Mouse (Mus musculus): ENCODE results near the gene Gpr26.

Gpr26 gene

DNA sequence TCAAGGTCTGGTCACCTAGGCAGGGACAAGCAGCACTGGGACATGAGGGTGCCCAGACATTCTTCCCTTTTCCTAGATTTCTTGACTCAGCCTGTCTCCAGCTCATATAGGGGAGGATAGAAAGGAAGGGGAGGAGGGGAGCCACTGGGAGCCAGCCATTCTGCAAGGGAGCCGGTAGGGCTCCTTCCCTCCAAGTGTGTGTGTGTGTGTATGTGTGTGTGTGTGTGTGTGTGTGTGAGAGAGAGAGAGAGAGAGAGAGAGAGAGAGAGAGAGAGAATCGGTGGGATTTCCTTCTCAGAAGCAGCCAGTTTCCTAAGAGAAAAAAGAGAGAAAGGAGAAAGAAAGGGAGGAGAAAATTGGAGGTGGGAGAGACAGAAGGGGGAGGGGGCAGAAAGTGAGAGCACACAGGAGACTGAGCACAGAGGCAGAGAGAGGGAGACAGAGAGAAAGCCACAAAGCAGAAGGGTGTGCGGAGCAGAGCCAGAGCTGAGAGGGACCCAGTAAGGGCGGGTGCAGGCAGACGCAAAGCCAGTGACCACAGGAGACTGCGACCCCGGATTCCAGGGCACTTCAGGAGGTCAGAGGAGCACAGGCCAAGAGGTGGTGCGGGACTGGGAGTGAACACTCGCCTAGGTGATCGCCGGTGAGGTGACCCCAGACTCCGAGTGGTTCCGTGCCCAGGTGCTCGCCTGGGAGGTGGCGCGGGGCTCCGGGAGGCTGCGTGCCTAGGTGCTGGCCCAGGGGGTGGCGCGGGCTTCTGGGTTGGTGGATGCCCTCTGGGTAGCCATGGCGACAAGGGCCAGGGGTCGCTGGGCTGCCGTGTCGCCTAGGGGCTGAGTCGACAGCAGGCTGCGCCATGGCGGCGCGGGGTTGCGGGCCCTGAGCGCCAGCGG, at the start of gene Gpr26:
TSS of gene Gpr26 (plus strand) at position 438 of the 893 bp plus-strand sequence.
- DNase-seq: no peak

DNA sequence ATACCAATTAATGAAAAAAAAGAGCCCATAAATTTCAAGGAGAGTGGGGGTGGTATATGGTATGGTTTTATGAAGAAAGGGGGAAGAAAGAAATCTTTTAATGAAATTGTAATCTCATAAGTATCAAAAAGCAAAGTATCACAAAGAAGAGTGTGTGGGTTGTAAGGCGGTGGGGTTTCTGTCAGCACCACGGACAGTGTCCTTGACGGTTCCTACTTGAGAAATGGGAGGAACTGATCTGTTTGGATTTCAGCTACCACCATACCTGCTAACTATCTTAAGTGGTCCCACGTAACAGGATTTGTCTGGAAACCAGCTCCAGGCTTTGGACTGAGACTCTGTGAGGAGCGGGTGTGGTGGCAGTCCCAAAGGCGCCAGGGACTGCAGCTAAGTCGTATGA, 48.9 kb upstream of the Gpr26 start:
- DNase-seq: peak; percentile 66 to 69

DNA sequence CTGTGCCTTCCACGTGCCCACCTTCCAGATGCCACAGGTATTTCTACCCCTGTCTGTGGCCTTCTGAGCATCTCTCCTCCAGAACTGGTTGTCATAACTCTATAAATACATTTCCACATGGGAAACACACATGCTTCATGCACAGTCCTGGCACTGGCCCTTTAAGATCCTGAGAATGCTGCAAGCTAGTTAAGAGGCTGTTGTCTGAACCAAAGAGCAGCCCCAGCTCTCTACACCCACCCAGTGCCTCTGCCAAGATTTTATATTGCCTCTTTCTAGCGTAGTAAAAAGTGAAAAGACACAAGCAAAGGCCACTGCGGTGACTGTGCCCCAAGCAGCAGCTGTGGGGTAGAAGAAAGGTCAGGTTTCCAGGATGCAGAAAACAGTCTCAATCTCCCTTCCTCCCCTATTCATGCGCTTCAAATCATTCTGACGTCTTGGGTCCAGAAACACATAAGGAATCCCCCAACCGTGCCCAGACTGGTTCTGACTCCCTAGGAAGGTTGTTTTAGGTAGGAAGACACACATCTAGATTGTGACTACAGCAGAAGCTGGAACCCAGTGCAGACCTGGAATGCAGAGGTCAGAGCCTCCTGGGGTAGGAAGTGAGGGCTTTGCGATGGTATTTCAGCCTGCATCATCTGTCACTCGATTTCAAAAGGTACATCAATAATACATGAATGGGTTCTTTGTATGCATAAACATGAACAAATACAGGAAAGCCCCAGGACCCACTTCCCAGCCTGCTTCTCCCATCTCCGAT, 38.8 kb upstream of the Gpr26 start:
- DNase-seq: no peak

DNA sequence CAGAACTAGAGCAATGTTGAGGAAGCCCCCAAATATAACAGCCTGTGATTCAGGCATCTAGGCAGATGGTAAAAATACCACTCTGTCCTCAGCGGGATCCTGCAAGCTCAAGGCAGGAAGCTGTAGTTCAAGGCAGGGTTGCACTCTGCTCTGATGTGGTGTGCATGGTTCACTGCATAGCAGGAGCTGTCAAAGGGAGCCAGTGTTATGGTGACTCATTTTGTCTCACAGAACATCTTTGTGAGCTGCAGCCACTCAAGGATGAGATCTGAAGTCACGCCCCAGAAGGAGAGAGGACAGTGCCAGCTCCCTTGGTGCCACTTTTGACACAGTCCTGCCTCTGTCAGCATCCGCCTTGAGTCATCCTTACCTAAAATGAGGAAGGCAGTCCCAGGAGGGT, 28.6 kb upstream of the Gpr26 start:
- DNase-seq: no peak

DNA sequence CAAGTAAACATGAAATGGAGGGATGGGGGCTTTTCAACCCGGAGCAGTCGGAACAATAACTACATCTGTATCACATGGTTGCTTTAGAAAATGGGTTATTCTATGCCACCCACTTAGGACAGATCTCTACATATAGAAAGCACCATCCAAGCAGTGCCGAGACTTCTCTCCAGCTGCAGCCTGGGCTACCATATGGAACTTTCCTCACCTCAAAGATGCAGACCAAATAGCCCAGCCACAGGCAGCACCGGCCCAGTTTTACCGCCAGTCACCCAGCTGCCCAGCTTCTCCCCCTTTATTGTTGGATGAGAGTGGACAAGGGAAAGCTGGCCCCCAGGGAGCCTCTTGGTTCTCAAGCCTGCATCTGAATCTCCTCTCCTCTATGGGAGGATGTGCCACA, 15.1 kb upstream of the Gpr26 start:
- DNase-seq: no peak

DNA sequence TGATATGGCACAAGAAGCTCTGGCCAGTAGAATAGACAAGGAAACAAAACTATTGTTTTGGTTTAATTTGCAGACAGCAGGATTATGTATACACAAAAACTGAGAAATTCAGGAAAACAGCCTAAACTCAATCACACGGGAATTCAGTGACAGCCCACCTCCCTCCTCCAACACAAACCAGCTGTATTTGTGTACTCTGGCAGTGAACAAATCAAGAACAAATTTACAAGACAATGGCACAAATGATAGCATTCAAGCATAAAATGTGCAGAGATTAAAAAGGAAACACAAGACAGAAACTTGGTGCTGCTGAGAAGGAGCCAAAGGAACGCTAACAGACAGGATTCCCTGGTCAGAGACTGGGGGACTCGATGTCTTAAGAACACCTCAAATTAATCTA, 12.9 kb upstream of the Gpr26 start:
- DNase-seq: no peak

DNA sequence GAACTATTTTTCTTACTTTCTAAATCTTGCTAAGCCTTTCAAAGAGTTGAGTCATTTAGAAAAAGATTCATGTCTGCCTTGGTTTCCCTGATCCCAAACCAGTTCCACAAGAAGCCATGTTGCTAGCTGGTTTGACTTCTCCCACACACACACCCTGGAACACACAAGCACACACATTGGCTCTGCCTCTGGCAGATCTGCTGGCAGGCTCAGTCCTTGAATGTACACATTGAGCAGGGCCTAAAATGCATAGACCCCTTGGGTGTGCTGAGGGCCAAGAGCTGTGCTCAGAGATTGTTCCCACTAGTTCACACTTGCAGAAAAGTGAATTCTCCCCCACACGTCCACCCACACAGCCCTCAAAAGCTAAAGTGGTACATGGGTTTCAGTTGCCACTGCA, 7.6 kb upstream of the Gpr26 start:
- no peak for DNase-seq

DNA sequence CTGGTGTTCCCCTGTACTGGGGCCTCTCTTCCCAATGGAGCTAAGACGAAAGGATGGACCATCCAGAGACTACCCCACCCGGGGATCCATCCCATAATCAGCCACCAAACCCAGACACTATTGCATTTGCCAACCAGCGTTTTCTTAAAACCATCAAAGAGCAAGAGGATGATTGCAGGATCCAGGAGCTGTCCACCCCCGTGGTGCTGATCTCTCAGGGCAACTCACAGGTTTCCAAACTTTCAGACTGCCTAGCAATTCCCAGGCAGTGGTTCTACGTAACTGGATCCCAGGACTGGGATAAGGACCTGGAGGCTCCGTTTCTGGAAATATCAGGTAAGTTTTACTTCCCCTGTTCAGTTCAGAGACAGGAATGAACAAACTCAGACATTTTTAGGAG, 5.7 kb upstream of the Gpr26 start:
- DNase-seq: peak; percentile 86 to 88

DNA sequence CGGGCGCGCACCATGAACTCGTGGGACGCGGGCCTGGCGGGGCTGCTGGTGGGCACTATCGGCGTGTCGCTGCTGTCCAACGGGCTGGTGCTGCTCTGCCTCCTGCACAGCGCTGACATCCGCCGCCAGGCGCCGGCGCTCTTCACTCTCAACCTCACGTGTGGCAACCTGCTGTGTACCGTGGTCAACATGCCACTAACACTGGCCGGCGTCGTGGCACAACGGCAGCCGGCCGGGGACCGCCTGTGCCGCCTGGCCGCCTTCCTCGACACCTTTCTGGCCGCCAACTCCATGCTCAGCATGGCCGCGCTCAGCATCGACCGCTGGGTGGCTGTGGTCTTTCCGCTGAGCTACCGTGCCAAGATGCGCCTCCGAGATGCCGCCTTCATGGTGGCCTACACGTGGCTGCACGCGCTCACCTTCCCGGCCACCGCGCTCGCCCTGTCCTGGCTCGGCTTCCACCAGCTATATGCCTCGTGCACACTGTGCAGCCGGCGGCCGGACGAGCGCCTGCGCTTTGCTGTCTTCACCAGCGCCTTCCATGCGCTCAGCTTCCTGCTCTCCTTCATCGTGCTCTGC, 745 bp downstream of the Gpr26 start:
- DNase-seq: peak; percentile 36 to 38

DNA sequence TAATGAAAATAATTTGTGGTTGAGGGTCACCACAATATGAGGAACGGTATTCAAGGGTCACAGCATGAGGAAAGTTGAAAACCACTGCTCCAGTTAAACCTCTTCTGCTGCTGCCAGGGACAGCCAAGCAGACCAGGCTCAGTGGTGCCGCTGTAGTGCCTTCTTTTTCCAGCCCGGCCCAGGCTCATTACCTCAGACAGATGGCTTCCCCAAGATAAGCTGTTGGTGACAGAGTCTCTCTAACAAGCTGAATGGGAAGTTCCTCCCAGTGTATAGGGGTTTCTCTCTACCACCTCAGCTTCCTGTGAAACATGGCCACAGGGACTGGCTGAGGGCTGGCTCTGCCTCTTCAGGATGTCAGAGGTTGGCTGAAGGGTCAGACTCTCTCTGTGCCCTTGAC, 4.0 kb downstream of the Gpr26 start:
- no peak for DNase-seq

DNA sequence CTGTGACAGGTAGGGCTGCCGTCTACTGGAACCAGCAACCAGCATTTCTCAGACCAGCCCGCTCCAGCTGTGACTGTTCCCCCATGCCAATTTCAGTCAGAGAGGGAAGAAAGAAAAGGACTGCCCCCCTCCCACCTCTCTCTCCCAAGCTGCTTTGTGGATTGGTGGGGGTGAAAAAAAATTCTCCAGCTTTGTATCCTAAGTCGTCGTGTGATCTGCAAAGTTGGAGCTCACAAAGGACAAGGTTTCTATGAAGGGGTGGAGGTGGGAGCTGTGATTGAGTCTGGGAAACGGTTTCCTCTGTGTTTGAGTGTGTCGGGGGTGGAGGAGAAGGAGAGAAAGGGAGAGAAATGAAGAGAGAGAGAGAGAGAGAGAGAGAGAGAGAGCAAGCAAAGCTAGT, 9.6 kb downstream of the Gpr26 start:
- no peak for DNase-seq

DNA sequence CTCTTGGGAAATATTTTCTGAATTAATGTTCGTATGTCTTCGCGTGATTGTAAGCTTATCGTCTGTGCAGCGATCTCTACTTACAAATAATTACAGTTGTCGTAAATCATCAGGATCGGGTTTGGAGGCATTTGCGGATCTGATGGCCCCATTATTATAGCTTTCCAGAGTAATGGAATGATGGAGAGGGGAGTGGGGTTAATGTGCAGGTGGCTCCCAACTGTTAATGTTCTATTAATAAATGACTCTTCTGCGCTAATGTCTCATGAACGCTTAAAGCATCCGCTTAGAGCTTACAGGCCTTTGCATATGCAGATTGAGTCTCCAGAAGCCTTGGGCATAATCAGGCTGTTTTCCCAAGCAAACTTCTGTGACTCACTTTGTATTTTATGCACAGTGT, 12.3 kb downstream of the Gpr26 start:
- DNase-seq: no peak

DNA sequence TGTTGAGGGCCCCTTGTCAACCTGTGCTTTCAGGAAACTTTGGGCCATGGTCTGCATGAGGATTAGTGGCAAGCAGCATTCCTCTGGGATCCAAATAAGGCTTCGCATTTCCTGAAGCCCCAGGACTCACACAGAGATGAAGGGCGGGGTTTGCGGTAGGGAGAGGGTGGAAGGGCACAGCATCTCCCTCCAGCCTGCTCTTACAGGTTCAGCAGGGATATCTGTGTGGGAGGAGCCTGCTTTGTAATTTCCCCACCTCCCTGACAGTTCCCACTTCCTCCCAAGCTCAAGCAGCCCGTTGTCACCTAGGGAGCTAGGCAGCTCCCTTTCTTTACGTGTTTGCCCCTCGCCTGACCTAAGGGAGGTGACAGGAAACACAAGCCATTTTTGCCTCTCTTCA, 22.8 kb downstream of the Gpr26 start:
- DNase-seq: no peak

DNA sequence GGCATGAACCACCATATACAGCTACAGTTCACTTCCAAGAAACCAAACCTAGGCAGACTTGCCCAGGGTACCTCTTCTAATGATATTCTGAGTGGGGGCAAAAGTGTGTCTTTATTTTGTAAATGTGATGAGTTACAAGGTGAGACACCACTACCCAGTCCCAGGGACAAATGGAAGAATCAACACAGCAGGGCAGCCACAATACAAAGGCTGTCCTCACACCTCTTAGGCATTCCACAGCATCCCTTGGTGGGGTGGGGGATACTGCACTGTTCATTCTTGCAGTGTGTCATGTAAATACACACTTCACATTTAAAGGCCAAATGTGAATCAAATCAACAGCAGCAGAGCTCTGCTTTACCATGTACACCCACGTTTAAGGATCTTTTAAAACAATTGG, 26.0 kb downstream of the Gpr26 start:
- DNase-seq: no peak

DNA sequence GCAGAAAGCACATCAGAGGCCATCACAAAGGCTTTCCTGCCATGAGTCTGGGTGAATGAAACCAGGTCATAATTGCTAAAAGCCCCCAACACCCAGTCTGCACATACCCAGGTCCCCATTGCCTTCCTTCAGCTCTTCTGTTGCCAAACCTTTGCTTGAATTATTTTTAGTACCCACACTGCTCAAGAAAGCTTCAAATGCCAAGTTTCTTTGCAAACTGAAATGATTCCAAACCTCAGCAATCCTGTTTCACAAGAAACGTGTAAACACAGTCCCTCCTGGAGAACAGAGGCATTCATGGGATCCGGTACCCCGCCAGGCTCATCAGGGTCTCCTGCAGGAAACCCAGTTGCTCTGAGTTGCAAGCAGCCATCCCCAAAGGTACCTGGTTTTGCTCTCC, 26.6 kb downstream of the Gpr26 start:
- DNase-seq: no peak

DNA sequence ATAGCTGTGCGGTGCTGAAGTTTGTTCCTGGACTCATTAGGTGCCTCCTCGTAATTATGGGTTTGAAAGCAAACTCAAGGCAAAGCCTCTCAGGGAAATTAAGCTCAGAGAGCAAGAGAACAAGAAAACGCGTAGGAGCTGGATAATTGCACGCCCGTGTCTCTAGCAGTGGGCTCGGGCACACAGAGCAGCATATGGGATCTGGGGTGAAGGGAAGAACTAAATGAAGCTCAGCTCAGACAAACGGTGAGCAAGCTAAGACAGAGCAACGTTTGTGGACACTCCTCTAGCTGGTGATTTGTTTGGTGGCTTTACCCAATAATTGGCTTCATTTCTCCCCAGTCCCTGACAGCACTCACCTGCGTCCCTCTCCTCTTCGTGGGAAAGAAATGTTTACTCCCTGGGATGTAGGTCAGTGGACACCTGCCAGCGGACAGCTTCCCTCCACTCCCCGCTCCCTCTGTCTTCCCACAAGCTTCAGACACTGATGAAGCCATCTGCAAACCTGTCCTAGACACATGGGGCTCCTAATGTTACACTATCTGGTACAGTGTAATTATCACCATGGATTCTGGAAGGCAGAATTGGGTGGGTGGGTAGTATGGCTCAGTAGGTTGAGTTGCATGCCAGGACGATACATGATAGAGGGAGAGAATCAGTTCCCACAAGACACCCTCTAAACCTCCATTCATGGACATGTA, 39.9 kb downstream of the Gpr26 start:
- no peak for DNase-seq

DNA sequence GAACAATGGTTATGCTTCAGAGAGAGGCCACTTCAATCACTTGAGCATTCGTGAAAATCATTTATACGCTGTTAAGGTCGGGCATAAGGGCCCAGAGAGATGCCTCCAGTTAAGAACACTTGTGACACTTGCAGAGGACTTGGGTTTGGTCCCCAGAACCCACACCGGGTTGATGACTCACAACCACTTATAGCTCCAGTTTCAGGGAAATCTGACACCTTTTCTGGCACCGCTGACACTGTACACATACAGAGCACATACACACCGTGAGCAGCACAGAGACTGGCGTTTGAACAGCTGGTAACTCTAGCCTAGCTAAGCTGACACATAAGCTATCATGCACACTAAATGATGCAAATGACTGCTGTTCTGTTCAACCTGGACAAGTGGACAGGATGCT, 42.7 kb downstream of the Gpr26 start:
- DNase-seq: no peak

DNA sequence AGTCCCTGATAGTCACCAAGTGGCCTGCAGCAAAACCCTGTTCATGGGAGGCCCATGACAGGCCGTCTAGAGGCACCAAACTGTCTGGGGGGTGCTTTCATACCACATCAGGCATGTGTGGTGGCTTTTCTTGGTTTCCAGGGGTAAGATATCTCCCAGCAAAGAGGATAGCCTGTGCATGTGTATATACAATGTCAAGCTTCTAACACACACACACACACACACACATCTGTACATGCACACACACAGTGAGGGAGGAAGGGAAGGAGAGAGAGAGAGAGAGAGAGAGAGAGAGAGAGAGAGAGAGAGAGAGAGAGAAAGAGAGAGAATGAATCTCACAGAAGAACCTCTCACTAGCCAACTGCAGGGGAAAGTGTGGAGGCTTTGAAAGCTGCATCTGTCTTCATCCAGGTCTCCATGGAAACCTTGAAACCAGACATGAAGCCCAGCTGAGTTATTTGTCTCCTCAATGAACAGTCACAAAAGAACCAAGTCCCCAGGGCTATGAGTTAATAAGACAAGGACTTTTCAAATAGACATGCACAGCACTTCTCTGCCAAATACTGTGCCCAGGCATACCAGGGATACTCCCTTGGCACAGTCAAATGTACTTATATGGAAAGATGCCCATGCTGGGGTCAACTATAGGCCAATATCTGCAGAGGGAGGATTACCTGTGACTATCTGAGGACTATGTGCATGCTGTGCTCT, 46.9 kb downstream of the Gpr26 start:
- DNase-seq: no peak

DNA sequence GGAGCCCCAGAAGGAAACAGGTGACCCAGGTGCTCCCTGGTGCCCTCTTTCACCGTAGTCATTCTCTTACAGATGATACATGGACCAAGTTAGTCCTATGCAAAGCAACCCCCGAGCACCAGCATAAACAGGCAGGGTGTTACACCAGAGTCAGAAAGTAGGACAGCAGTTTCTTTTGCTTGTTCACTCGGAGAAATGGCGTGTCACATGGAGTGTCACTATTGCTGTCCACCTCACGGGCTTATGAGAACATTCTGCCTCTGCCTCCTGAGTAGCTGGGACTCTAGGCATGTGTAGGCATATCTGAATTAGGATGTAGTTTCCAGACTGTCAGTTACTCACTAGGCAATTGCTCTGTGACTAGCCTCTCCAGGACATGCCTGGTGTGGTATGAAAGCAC, 47.7 kb downstream of the Gpr26 start:
- no peak for DNase-seq

DNA sequence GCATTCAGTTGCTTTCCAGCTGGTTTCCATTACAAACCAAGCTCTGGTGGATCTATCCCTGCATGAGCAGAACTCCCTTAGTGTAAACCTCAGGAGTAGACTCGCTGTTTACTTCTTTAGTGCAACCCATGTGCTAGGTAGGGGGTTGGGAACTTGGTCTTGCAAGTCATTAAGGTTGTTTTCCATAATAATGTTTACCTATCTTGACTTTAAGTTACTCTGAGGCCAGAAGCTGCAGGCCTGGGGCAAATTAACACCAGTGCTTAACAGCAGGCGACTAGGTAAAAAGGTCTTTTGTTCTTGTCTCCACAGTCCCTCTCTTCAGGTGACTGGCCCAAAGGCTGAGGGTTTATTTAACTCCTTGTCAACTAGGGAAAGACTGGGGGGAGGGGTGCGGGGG, 48.9 kb downstream of the Gpr26 start:
- no peak for DNase-seq

DNA sequence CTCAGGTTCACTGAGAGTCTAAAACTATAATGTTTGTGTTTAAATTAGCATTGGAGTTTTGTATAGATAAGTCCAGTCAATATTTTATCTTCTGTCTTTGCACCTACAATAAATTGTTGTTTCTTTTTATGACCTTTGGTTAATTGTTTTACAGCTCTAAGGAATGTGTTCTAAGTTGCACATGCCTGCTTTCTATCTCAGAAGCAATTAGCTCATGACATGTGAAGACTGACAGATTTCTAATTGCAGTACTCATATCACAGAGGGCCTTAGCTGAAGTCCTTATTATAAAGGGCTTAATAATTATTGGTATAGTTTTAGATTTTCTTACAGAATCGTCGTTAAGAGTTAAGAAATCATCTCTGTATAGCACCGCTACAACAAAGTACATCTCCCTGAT, 49.7 kb downstream of the Gpr26 start:
- no peak for DNase-seq

DNA sequence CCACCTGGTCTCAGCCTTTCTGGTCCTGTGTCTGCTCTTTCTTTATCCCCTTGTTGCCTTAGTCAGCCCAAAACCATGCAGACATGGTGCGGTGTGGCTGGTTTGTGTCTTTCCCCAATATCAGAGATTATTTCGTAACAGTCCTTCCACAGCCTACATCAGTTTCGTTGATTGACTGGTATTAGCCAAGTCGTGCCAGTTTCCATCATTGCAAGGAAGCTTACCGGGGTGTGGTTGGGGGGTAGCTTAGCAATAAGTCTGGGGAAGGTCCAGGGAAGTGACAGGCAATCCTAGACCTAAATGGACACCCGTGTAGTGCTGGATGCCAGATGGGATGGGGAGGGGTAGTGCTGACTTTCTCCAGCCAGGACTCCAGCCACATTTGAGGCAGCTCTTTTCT, 59.3 kb downstream of the Gpr26 start:
- no peak for DNase-seq

DNA sequence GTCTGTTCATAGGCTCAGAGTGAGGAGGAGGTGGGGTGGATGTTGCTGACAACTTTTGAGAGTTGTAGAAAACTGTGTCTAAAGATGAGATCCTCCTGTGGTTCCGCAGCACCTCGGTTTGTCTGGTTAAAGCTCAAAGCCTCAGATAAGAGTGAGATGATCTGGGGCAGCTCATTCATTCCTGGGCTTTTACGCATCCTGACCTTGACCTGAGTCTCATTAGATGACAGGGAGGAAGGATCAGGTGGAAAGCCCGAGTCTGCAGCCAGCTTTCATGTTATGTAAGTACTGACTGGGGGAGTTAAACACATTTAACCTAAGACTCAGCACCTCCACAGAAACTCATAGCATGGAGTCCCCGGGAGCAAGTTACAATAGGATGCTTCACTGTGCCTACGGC, 60.4 kb downstream of the Gpr26 start:
- no peak for DNase-seq

Data from kidney, postnatal 4 days (tissue).